Mouse (Mus musculus): ENCODE measurements at regions not wholly inside any gene's neighbourhood (a gene's known extent, or its start where the extent isn't known, plus 50 kb on each side); places are given as distances from the start of the nearest gene placed in this dataset.
A peak's percentile ranks its signal among the peaks of the same experiment; 100 is the strongest.

DNA sequence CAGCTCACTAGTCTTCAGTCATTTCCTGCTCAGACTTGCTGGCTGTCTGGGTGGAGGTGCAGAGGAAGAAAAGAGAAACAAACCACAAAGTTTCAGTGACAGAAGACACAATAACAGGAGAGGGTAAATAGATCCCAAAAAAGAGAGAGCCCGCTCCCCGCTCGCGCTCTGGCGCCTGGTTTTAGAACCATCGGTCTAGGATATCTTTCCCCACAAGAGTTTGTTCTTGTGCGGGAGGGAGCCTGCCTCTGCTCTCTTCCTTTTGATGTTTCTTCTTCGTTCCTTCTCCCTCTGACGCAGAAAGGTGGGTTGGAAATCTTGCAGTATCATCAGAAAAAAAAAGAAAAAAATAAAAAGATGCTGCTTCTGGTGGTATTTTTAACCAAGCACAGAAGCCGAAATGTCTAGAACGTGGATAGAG lies 71.3 kb upstream of the Zfp217 start:
- H3K4me1 ChIP-seq (ENCODE audit: control insufficient read depth, insufficient read depth, low read length), result peaks cover 52% of the 10 kb centered on the region
- H3K9me3 ChIP-seq (replicated peaks; ENCODE audit: control insufficient read depth, low read length, poor library complexity, severe bottlenecking), result no peaks in the 10 kb centered on the region
- peak; percentile 12 for ATAC-seq
- H3K4me3 ChIP-seq (ENCODE audit: low read depth, low read length), result peak overlapping the region; percentile 27
- no peaks in the 10 kb centered on the region for H3K27me3 ChIP-seq (ENCODE audit: control insufficient read depth, insufficient read depth, low read depth, low read length)
- 3% methylated on average over 11 of the region's 11 CpGs for whole genome bisulfite sequencing
- no peaks in the 10 kb centered on the region for H3K36me3 ChIP-seq (ENCODE audit: control insufficient read depth, insufficient read depth, low read length)
- H3K27ac ChIP-seq (ENCODE audit: low read length), result peak overlapping the region; percentile 63
- H3K9ac ChIP-seq (ENCODE audit: low read depth, low read length), result peak overlapping the region; percentile 21
- H3K4me2 ChIP-seq (ENCODE audit: low read length), result peak overlapping the region; percentile 60

DNA sequence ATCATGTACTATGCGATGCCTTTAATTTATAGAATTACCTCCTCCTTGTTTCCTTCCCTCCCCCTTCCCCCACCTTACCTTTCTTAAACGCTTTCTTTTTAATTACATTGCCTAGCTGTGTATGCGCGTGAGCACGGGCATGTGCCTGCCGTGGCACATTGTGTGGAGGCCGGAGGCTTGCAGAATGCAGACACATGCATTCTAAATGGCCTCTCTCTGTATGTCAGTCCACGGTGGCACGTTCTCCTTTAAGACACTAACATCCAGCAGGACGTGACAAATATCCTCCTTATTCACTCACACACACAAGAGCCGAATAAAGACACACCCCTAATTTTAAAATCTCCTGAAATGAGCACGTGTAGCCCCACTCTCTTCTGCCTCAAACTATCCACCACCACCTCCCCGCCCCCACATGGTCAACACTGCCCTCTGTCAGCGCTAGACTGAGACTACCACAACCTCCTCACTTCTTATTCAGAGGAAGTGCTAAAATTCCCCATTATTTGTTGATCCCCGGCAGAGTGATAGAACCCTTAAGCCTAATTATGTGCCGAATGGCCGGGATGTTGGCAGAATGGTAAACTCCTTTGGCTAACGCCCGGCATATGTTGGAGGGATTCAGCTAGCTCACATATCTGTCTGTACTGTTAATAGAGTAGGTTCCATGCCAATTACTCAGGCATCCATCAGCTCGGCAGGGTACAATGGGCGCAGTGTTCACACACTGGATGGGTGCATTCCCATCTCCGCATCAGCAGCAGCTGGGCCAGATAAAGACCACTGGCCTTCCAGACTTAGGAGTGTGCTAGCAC lies 70.5 kb upstream of the Zfp217 start:
- peak overlapping the region; percentile 60 for H3K4me2 ChIP-seq (ENCODE audit: low read length)
- H3K27me3 ChIP-seq (ENCODE audit: control insufficient read depth, insufficient read depth, low read depth, low read length), result no peaks in the 10 kb centered on the region
- ATAC-seq, result peak; percentile 71
- H3K4me3 ChIP-seq (ENCODE audit: low read depth, low read length), result peak overlapping the region; percentile 13; the same call in 1 of the 2 replicates
- H3K9ac ChIP-seq (ENCODE audit: low read depth, low read length), result 0 out of 2 replicates have a peak overlapping the region, but pooled peaks have one; percentile 21
- peak overlapping the region; percentile 63 for H3K27ac ChIP-seq (ENCODE audit: low read length)
- peaks cover 52% of the 10 kb centered on the region for H3K4me1 ChIP-seq (ENCODE audit: control insufficient read depth, insufficient read depth, low read length)
- no peaks in the 10 kb centered on the region for H3K36me3 ChIP-seq (ENCODE audit: control insufficient read depth, insufficient read depth, low read length)
- 5% methylated on average over 22 of the region's 22 CpGs for WGBS
- H3K9me3 ChIP-seq (replicated peaks; ENCODE audit: control insufficient read depth, low read length, poor library complexity, severe bottlenecking), result no peaks in the 10 kb centered on the region

DNA sequence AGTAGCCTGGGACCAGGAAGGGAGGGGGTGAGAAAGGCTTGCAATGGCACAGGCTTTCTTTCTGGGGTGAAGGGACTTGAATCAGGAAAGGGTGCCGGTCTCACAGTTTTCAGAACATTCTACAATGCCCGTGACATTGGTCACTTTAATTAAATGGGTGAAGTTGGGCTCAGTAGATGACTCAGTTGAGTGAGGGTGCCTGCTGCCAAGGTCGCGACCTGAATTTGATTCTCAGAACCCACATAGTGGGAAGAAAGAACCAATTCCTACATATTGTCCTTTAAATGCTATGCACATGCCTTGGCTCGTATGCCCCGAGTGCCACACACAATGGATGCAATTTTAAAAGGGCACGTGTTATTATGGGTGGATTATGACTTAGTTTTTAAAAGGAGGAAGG lies 68.4 kb upstream of the Zfp217 start:
- no peak for ATAC-seq
- Histone ChIP-seq H3K27me3 (ENCODE audit: control insufficient read depth, insufficient read depth, low read depth, low read length) (no peaks in the 10 kb centered on the region), H3K4me1 (ENCODE audit: control insufficient read depth, insufficient read depth, low read length) (peaks cover 33% of the 10 kb centered on the region), H3K9ac (ENCODE audit: low read depth, low read length) (no peak overlapping the region), H3K9me3 (replicated peaks; ENCODE audit: control insufficient read depth, low read length, poor library complexity, severe bottlenecking) (no peaks in the 10 kb centered on the region), H3K4me3 (ENCODE audit: low read depth, low read length) (no peak overlapping the region), H3K36me3 (ENCODE audit: control insufficient read depth, insufficient read depth, low read length) (no peaks in the 10 kb centered on the region), H3K4me2 (ENCODE audit: low read length) (no peak overlapping the region), H3K27ac (ENCODE audit: low read length) (no peak overlapping the region)
- 80% methylated on average over 7 of the region's 7 CpGs for WGBS

DNA sequence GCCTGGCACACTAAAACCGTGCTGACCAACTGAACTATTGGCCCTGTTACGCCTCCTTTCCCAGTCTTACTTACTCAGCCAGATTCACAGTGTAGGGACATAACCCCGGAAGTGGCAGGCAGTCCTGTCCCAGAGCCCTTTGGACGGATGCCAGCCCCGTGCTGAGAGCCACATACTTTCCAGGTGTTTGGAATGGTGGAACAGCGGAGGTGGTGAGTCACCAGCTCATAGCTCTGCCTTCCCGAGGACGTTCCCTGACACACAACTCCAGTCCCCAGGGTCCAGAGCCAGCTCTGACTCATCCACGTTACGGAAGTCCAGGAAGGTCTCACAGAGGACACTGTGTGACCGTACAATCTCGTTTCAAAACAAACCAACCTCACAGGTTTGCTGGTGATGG lies 61.2 kb upstream of the Zfp217 start:
- no peak overlapping the region for H3K4me2 ChIP-seq (ENCODE audit: low read length)
- H3K4me3 ChIP-seq (ENCODE audit: low read depth, low read length), result no peak overlapping the region
- H3K27ac ChIP-seq (ENCODE audit: low read length), result no peak overlapping the region
- no peak for ATAC-seq
- no peaks in the 10 kb centered on the region for H3K9me3 ChIP-seq (replicated peaks; ENCODE audit: control insufficient read depth, low read length, poor library complexity, severe bottlenecking)
- H3K9ac ChIP-seq (ENCODE audit: low read depth, low read length), result no peak overlapping the region
- 85% methylated on average over 12 of the region's 12 CpGs for WGBS
- no peaks in the 10 kb centered on the region for H3K36me3 ChIP-seq (ENCODE audit: control insufficient read depth, insufficient read depth, low read length)
- no peaks in the 10 kb centered on the region; the same call in 1 of the 2 replicates for H3K27me3 ChIP-seq (ENCODE audit: control insufficient read depth, insufficient read depth, low read depth, low read length)
- peaks cover 2% of the 10 kb centered on the region; the same call in 1 of the 2 replicates for H3K4me1 ChIP-seq (ENCODE audit: control insufficient read depth, insufficient read depth, low read length)

DNA sequence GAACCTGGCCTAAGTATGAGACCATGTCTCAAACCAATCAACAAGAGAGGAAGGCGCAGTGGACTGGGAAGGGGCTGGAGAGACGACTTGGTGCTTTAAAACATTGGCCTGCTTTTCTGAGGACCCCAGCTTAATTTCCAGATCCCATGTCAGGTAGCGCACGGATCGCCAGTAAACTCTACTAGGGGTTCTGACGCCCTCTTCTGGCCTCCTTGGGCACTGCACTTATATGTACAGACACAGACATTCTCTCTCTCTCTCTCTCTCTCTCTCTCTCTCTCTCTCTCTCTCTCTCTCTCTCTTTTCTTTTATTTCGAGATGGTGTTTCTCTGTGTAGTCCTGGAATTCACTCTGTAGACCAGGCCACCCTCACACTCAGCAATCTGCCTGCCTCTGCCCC lies 60.0 kb upstream of the Zfp217 start:
- Histone ChIP-seq H3K9ac (ENCODE audit: low read depth, low read length) (no peak overlapping the region), H3K36me3 (ENCODE audit: control insufficient read depth, insufficient read depth, low read length) (no peaks in the 10 kb centered on the region), H3K4me1 (ENCODE audit: control insufficient read depth, insufficient read depth, low read length) (peaks cover 2% of the 10 kb centered on the region; the same call in 1 of the 2 replicates), H3K9me3 (replicated peaks; ENCODE audit: control insufficient read depth, low read length, poor library complexity, severe bottlenecking) (no peaks in the 10 kb centered on the region), H3K27ac (ENCODE audit: low read length) (no peak overlapping the region), H3K4me2 (ENCODE audit: low read length) (no peak overlapping the region), H3K4me3 (ENCODE audit: low read depth, low read length) (no peak overlapping the region), H3K27me3 (ENCODE audit: control insufficient read depth, insufficient read depth, low read depth, low read length) (no peaks in the 10 kb centered on the region; the same call in 1 of the 2 replicates)
- WGBS, result 84% methylated on average over 7 of the region's 7 CpGs
- no peak for ATAC-seq

GRCm38 (mm10) chr2:170207395-170207794 lies 59.5 kb upstream of the Zfp217 start:
- no peak overlapping the region for H3K4me3 ChIP-seq (ENCODE audit: low read depth, low read length)

DNA sequence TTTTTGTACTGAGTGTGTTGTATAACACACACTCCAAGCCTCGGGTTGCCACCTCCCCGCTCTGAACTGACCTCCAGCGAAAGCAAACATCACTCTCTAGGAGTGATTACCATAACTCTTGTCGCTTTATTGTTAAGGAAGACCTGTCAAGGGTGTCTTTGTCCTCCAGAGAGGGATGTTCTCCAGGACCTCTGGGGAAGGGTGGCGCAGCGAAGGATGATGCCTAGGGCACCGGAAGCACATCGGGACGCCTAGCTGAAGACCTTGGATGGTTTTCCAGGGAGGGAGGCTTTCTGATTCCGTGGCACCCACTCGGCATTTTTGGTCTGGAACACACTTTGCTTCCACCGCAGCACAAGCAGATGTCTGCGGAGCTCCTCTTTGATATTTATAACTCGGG lies 59.0 kb upstream of the Zfp217 start:
- H3K27me3 ChIP-seq (ENCODE audit: control insufficient read depth, insufficient read depth, low read depth, low read length), result no peaks in the 10 kb centered on the region; the same call in 1 of the 2 replicates
- 63% methylated on average over 14 of the region's 14 CpGs for WGBS
- no peak for ATAC-seq
- peaks cover 2% of the 10 kb centered on the region; the same call in 1 of the 2 replicates for H3K4me1 ChIP-seq (ENCODE audit: control insufficient read depth, insufficient read depth, low read length)
- no peaks in the 10 kb centered on the region for H3K9me3 ChIP-seq (replicated peaks; ENCODE audit: control insufficient read depth, low read length, poor library complexity, severe bottlenecking)
- H3K9ac ChIP-seq (ENCODE audit: low read depth, low read length), result no peak overlapping the region
- H3K36me3 ChIP-seq (ENCODE audit: control insufficient read depth, insufficient read depth, low read length), result no peaks in the 10 kb centered on the region
- no peak overlapping the region for H3K4me2 ChIP-seq (ENCODE audit: low read length)
- H3K27ac ChIP-seq (ENCODE audit: low read length), result no peak overlapping the region
- no peak overlapping the region for H3K4me3 ChIP-seq (ENCODE audit: low read depth, low read length)

More at GRCm38 (mm10) chr2:170207395-170207794, 59.5 kb upstream of the Zfp217 start:
- 92% methylated on average over 6 of the region's 6 CpGs for WGBS
- Histone ChIP-seq H3K9me3 (replicated peaks; ENCODE audit: control insufficient read depth, low read length, poor library complexity, severe bottlenecking) (no peaks in the 10 kb centered on the region), H3K36me3 (ENCODE audit: control insufficient read depth, insufficient read depth, low read length) (no peaks in the 10 kb centered on the region), H3K4me1 (ENCODE audit: control insufficient read depth, insufficient read depth, low read length) (peaks cover 2% of the 10 kb centered on the region; the same call in 1 of the 2 replicates), H3K9ac (ENCODE audit: low read depth, low read length) (no peak overlapping the region), H3K27ac (ENCODE audit: low read length) (no peak overlapping the region), H3K27me3 (ENCODE audit: control insufficient read depth, insufficient read depth, low read depth, low read length) (no peaks in the 10 kb centered on the region; the same call in 1 of the 2 replicates), H3K4me2 (ENCODE audit: low read length) (no peak overlapping the region)
- no peak for ATAC-seq

- no peaks in the 10 kb centered on the region for H3K9me3 ChIP-seq (replicated peaks; ENCODE audit: control insufficient read depth, low read length, poor library complexity, severe bottlenecking)
- no peaks in the 10 kb centered on the region; the same call in 1 of the 2 replicates for H3K27me3 ChIP-seq (ENCODE audit: control insufficient read depth, insufficient read depth, low read depth, low read length)
- no peak overlapping the region for H3K9ac ChIP-seq (ENCODE audit: low read depth, low read length)
- H3K36me3 ChIP-seq (ENCODE audit: control insufficient read depth, insufficient read depth, low read length), result no peaks in the 10 kb centered on the region
- no peak overlapping the region for H3K4me2 ChIP-seq (ENCODE audit: low read length)
- no peak for ATAC-seq
- no peak overlapping the region for H3K27ac ChIP-seq (ENCODE audit: low read length)
- no peak overlapping the region for H3K4me3 ChIP-seq (ENCODE audit: low read depth, low read length)
- H3K4me1 ChIP-seq (ENCODE audit: control insufficient read depth, insufficient read depth, low read length), result peaks cover 2% of the 10 kb centered on the region; the same call in 1 of the 2 replicates
- WGBS, result 13% methylated on average over 6 of the region's 6 CpGs
Measured at GRCm38 (mm10) chr2:170206442-170206754, 58.5 kb upstream of the Zfp217 start.

Measured in midbrain, embryonic 16.5 days (tissue).